Mouse (Mus musculus) heart, postnatal 0 days (tissue): ENCODE measurements around the gene Fbxo7.

ENCODE experiments used
- CTCF ChIP-seq: IDR thresholded peaks from 2 replicates; pipeline ENCODE4 v1.5.1; 2016; ENCODE audit warnings: antibody characterized with exemption, control low read depth, low read depth
- EP300 ChIP-seq: IDR thresholded peaks from 2 replicates; pipeline ENCODE4 v1.6.1; 2016; ENCODE audit warnings: antibody characterized with exemption, low read depth

- no peak for TF ChIP-seq EP300
- TF ChIP-seq CTCF = no peak
Observed at GRCm38 (mm10) chr10:86093109-86094035, 71.6 kb downstream of the Fbxo7 start.
